Mouse (Mus musculus) monocyte, adult 59 days (primary cell): ENCODE data around the gene Cad. TPM values are rescaled to one million over a fixed set of nuclear protein-coding genes. Genes with fewer than 3 reads are reported as not detected.

Experiments
- total RNA-seq, 2 experiments: library from RNA; stranded (reverse); gene quantifications; one replicate each; pipeline ENCODE4 v1.2.4; 2023

Cad gene
- 10 to 100 TPM; 17.6 to 20.7 TPM for total RNA-seq

DNA sequence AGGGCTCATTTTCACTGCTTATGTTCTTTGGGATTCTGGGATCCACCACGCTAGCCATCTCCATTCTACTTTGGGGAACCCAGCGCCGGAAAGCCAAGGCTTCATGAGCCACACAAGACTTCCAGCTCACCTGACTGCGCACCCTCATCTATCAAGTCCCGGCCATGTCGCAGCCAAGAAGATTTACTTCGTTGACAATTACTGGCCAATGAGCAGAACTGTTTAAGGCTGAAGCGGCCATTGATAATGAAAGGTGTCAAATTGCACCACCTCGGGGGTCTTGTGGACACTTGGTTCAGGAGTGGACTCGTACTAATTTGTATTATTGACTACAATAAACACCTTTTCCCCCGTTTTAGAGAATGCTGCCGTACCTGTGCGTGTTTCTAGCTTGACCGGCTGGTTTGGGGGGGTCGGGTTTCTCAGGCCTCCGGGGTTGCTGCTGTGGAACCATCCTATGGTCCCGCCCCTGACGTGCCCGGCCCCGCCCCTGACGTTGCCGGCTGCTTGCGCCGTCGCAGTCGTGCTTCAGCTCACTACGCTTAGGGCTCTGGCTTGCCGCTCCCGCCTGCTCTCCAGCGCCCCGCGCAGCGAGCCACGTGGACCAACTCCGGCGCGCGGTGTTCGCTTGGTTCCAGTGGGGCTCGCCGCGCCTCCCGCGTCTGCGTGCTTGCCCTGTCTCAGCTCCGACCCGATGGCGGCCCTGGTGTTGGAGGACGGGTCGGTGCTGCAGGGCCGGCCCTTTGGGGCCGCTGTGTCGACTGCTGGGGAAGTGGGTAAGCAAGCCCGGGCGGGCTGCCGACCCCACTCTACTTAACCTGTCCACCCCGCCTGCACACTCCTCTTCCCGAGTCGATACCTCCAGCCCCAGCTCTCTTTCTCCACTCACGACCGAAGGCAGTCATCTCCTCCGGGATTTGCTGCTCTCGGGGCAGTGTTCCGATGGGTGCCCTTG is at the start of gene Cad:
Gene Cad (plus strand): TSS at position 520 of the 955 bp plus-strand sequence.

GRCm38 (mm10) chr5:31047848-31048762 is 6.5 kb upstream of the Cad start, which contains the start of gene Atraid:
TSS of gene Atraid (plus strand) at chr5:31048312.

DNA sequence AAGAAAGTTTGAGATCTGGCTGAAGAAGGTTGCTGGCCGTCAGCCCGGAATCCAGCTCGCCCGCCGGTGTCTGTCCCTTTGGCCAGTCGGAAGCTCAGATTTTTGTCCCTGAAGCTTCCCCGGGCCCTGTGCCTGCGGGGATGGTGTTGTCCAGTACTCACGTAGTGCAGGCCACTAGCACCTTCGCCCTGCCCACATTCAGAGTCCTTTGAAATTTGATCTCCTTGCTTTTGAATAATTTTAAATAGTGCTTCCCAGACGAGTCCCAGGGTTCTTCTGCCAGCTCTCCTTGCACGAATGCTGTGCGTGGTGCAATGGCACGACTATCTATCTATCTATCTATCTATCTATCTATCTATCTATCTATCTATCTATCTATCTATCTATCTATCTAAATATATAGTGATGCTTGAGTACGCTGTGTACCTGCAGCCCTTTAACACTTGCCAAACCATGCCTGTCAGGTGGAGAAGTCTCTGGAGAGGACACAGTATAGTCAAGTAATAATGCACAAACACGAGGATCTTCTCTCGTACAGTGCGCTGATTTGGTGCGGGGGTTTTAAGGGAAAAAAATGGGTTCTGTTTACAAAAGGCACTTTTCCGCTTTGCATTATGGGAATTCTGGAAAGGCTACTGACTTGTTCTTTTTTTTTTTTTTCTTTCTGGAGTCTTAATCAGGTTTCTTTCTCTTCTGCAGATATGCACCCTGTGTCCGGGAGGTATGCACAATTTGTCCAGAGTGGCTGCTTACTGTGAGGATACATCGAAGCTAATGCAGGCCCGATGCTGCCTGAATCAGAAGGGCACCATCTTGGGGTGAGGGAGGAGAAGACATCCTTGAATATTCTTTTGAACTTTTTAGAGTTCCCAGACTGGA is 5.6 kb upstream of the Cad start, which contains the start of gene Slc5a6:
Gene Slc5a6 (minus strand): TSS at position 162 of the 879 bp plus-strand sequence.

GRCm38 (mm10) chr5:31105814-31106335 is 51.3 kb downstream of the Cad start, which contains the start of gene Dnajc5g:
TSS of gene Dnajc5g (plus strand) at chr5:31106285.

DNA sequence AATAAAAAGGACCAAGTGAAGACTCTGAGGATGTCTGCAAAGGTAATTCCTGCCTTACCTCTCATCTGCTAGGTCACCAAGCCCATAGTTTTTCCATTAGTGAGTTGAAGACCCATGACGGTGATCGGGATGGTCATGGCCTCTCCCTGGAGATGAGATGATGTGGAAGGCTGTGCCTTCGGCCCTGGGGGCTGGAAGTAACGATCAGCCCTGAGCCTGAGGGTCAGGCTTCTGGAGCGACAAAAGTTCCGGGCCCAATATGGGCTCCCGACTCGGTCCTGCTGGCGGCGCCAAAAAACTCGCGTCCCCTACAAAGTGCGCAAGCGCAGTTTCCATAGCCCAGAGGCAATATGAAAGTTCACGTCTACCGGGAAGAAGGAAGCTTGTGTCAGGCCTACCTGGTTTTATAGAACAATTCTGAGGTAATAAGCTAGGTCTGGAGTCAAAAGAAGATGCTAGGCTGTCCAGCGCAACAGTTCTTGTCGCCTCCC is 53.5 kb downstream of the Cad start, which contains the start of gene Slc30a3:
Gene Slc30a3 (minus strand): TSS at position 238 of the 491 bp plus-strand sequence.

GRCm38 (mm10) chr5:31116354-31116753 is 61.8 kb downstream of the Cad start, which contains the start of gene Trim54:
TSS of gene Trim54 (plus strand) at chr5:31116712.

Other genes starting within 250 kb of the Cad start
- gene Mapre3, start 240.1 kb upstream of the Cad start, total RNA-seq: 1 to 10 TPM; 8.9 to 9.4 TPM
- 10 to 100 TPM; 41.0 to 42.9 TPM for gene Tmem214, start 186.8 kb upstream of the Cad start, total RNA-seq
- gene Agbl5, start 166.1 kb upstream of the Cad start, total RNA-seq: 1 to 10 TPM; 4.6 to 5.7 TPM
- gene Ost4, start 147.0 kb upstream of the Cad start, total RNA-seq: 100 to 1,000 TPM; 172 to 184 TPM
- gene Emilin1, start 141.4 kb upstream of the Cad start, total RNA-seq: 10 to 100 TPM; 35.0 to 39.5 TPM
- 10 to 100 TPM; 43.8 to 50.5 TPM for gene Khk, start 133.3 kb upstream of the Cad start, total RNA-seq
- gene Cgref1, start 109.2 kb upstream of the Cad start, total RNA-seq: under 1 TPM in 1 of 2 experiments, not detected in 1; 0.82 TPM
- 100 to 1,000 TPM; 233 to 245 TPM for gene Preb, start 94.4 kb upstream of the Cad start, total RNA-seq
- not detected for gene Tcf23, start 86.1 kb upstream of the Cad start, total RNA-seq
- 10 to 100 TPM; 35.0 to 42.6 TPM for gene Atraid, start 6.5 kb upstream of the Cad start, total RNA-seq
- gene Slc5a6, start 5.9 kb upstream of the Cad start, total RNA-seq: 1 to 10 TPM; 5.9 to 7.9 TPM
- not detected for gene Dnajc5g, start 51.5 kb downstream of the Cad start, total RNA-seq
- not detected for gene Slc30a3, start 53.5 kb downstream of the Cad start, total RNA-seq
- not detected for gene Trim54, start 61.9 kb downstream of the Cad start, total RNA-seq
- not detected for gene Ucn, start 84.0 kb downstream of the Cad start, total RNA-seq
- 10 to 100 TPM; 23.0 to 25.1 TPM for gene Mpv17, start 99.5 kb downstream of the Cad start, total RNA-seq
- gene Gm29609, start 125.1 kb downstream of the Cad start, total RNA-seq: 1 to 10 TPM; 1.0 to 3.6 TPM
- 100 to 1,000 TPM in 1 of 2 experiments, 10 to 100 TPM in 1; 87.8 to 104 TPM for gene Gtf3c2, start 125.4 kb downstream of the Cad start, total RNA-seq
- gene Snx17, start 138.4 kb downstream of the Cad start, total RNA-seq: 10 to 100 TPM; 64.1 to 75.9 TPM
- gene Eif2b4, start 138.7 kb downstream of the Cad start, total RNA-seq: 10 to 100 TPM; 18.8 to 21.9 TPM
- gene Zfp513, start 147.5 kb downstream of the Cad start, total RNA-seq: 10 to 100 TPM; 40.5 to 42.8 TPM
- 10 to 100 TPM; 81.2 to 81.7 TPM for gene Ppm1g, start 165.9 kb downstream of the Cad start, total RNA-seq
- gene Nrbp1, start 186.1 kb downstream of the Cad start, total RNA-seq: 100 to 1,000 TPM; 178 to 180 TPM
- not detected for gene Gm9970, start 186.5 kb downstream of the Cad start, total RNA-seq
- 10 to 100 TPM in 1 of 2 experiments, 1 to 10 TPM in 1; 7.8 to 10.9 TPM for gene Krtcap3, start 196.9 kb downstream of the Cad start, total RNA-seq
- 10 to 100 TPM; 24.1 to 25.1 TPM for gene Ift172, start 236.3 kb downstream of the Cad start, total RNA-seq
- not detected for gene Fndc4, start 241.3 kb downstream of the Cad start, total RNA-seq
- gene Gckr, start 242.7 kb downstream of the Cad start, total RNA-seq: not detected